Mouse (Mus musculus): ENCODE results near the gene Gm21915.

The Gm21915 gene

DNA sequence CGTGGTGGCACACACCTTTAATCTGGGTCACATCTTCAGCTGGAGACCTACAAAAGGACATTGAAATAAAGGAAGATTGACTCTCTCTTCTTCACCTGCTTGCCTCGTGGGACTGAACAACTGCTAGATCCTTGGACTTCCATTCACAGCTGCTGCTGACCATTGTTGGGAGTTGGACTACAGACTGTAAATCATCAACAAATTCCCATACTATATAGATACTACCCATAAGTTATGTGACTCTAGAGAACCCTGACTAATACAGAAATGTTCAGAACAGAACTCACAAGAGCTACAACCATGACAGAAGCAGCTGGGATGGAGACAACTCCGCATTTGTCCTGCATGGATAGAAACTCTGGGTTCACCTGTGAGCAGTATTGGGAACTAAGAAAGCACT lies at the start of gene Gm21915:
TSS of gene Gm21915 (plus strand) at position 301 of the 400 bp plus-strand sequence.
- DNase-seq (ENCODE audit: low spot score), result no peak

DNA sequence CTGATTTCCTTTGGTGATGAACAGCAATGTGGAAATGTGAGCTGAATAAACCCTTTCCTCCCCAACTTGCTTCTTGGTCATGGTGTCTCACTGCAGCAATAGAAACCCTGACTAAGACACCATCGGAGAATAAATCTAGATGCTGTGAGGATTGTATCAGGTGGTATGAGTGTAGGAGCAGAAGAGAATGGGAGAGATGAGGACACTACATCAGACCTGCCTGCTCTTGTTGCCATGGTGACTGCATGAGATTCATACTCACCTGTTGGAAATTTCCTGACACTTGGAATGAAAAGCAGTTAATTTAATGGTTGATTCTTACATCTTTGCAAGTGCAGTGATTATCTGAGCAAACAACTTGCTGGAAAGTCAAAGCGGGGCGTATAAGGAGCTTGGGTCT lies 48.1 kb upstream of the Gm21915 start:
- DNase-seq (ENCODE audit: low spot score), result no peak

DNA sequence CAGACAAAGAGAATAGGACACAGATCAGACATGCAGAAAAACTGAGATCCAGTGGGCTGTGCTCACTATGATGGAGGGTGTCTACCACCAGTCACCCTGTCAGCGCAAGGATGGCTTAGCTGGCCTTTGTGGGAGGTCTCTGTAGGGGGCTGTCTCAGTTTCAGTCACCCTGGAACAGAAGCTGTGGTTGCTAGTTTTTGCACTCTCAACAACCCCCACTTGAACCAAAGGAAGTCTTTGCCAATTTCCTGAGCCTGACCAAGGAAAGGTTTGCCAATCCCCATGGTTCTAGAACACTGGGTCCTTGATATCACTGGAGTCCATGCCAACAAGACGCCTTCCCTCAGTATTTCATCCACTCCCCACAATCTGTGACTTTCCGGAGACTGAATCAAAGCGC lies 47.6 kb upstream of the Gm21915 start:
- DNase-seq (ENCODE audit: low spot score), result no peak

DNA sequence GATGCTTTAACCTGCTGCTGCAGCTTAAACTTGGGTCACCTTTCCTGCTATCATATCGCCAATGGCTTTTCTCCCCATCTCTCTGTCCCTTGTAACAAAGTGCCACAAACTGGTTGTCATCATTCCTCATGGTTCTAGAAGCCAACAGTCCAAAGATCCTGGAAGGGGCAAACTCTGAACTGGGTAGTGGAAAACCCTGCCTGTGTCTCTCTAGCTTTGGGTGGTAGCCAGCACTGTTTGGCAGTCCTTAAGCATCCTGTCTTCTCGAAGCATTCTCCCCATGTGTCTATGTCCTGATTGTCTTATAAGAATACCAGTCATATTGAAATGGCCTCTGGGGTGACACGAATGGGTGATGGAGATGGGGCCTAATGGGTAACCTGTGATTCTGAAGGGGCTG lies 45.1 kb upstream of the Gm21915 start:
- DNase-seq (ENCODE audit: low spot score), result no peak

GRCm38 (mm10) chr9:40626566-40626965 lies 43.8 kb upstream of the Gm21915 start:
- DNase-seq (ENCODE audit: low spot score), result no peak

DNA sequence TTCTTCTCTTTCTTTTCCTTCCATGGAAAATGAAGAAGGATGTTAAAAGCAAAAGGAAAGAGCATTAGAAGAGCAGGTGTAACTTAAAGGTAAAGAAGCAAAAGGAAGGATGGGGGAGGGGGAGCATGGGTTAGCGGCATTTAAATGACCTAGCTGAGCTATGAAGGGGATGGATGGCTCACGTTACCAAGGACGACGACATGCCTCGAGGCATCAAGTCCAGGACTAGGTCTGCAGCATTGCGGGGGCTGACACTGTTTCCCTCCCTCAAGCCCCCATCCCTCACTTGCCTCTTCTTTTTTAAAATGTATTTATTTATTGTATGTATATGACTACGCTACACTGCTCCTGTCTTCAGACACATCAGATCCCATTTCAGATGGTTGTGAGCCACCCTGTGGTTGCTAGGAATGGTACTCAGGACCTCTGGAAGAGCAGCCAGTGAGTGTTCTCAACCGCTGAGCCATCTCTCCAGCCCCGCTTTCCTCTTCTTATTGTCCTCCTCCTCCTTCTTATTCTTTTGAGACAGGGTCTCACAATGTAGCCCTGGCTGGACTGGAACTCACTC lies 43.2 kb upstream of the Gm21915 start:
- DNase-seq (ENCODE audit: low spot score), result no peak

DNA sequence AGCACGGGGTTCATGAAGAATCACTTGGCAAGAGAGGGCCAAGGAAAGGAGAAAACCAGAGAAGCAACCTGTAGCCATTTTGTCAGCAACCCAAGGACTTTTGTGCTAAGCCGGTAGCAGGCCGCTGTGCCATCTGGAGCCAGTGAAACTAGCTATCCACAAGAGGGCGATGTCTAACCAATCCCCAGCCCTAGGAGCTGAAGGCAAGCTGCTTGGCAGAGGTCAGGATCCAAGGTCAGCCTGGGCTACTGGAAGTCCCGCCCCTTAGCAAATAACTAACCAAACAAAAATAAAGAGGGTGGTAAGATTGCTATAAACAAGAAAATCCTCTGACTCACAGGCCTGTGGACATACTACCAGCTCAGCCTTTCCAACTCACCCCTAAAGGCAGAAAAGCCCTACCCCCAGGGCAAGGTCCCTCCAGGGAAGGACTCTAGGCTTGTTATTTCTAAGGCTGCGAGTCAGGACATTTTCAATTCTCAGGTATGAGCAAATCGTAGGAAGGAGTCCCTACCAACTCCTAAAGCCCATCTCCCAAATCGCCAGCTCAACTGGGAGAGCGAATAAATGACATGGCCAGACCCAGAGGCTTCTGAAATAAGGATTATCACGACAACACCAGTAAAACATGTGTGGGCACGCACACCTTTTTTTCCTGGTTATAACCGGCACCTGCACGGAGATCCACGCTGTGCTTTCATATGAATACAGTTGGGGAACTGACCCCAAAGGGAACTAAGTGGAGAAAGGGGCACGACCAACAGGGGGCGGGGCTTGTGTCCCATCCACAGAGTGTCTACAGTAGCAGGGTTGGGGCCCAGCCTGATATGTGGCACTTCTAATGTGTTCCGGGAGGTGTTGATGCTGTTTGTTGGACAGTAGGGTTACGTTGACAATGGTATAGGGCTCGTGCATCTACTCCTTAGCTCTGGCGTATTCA lies 42.0 kb upstream of the Gm21915 start:
- DNase-seq (ENCODE audit: low spot score), result no peak

DNA sequence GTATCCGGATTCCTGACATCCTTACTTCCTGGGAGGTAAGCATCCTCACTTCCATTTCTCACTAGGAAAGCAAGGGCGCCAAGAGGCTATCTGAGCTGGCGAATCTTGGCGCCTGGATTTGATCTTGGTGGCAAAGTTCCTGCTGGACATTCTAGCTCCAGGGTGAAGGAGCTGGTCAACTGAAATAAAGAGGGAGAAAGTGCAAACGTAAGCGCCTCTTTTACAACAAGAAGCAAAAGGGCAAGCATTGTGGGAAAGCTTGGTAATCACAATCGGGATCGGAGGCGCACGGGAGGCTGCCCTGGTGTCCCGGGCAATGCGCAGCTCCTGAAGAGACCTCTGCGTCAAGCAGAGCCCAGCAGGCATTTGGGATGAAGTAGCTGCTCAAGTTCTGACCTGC lies 41.0 kb upstream of the Gm21915 start:
- no peak for DNase-seq (ENCODE audit: low spot score)

- DNase-seq (ENCODE audit: low spot score), result no peak
Observed at GRCm38 (mm10) chr9:40631101-40631500, 39.3 kb upstream of the Gm21915 start.

DNA sequence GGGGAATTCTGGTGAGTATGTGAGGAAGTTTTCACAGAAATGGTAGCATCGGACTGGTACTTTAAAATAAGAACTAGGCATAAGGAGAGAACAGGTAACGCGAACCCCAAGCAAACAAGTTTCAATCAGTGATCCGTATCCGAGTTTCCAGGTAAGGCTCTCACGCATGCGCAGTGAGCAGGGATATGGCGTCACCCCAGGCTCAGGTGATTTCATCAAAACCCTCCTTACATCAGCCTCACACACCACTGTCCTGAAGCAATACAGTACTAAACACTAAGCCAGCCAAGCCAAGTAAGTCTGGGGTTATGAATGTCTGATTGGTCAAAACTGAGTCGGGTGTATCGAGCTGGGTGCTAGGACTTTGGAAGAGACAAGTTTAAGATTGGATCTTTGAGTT lies 38.9 kb upstream of the Gm21915 start:
- DNase-seq (ENCODE audit: low spot score), result no peak

GRCm38 (mm10) chr9:40636054-40636453 lies 34.4 kb upstream of the Gm21915 start:
- no peak for DNase-seq (ENCODE audit: low spot score)

DNA sequence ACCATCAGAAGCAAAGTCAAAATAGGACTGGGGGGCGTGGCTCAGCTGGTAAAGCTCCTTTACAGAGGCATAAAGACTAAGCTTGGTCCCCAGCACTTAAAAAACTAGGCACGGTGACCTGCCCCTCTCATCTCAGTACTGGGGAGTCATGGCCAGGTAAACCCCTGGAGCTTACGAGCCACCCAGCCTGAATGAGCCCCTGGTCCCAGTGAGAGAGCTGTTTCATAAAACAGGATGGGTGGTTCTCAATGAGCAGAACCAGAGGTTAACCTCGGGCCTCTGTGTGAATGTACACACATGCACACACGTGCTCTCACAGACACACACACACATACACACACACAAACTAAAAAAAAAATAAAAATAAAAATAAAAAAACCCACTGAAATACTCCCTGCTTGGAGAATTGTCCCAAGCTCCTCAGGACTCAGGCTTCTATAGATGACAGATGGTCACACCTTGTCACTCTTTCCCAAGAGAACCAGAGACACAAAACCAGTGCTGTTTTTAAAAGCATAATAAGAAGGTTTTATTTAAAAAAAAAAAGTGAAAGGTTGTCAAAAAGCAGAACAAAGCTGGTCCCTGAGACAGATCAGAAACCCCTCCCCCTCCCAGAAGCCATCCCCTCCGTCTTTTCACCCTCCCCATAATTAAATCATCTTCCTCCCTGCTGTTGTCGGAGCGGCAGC lies 32.6 kb upstream of the Gm21915 start:
- no peak for DNase-seq (ENCODE audit: low spot score)

- no peak for DNase-seq (ENCODE audit: low spot score)
Observed at GRCm38 (mm10) chr9:40638394-40639049, 31.9 kb upstream of the Gm21915 start.

- DNase-seq (ENCODE audit: low spot score), result no peak
Observed at GRCm38 (mm10) chr9:40639536-40640187, 30.8 kb upstream of the Gm21915 start.

GRCm38 (mm10) chr9:40641318-40641717 lies 29.1 kb upstream of the Gm21915 start:
- DNase-seq (ENCODE audit: low spot score), result no peak

GRCm38 (mm10) chr9:40642470-40643220 lies 27.8 kb upstream of the Gm21915 start:
- DNase-seq (ENCODE audit: low spot score), result no peak

DNA sequence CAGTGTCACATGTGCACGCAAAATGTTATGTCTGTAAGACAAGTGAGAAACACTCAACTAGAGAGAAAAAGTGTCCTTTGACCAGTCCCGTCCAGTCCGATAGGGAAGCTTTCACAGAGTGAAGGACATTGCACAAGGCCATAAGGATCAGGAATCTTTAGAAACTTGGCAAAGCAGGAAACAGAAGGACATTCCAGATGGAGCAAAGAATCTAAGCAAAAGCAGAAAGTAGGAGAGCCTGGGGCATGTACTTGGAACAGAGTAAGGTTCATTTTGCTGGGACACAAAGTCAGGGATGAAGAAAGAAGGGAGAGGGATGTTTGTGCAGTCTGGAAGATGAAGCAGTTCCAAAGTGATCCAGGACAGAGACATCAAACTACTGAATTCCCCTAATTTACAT lies 21.0 kb upstream of the Gm21915 start:
- no peak for DNase-seq (ENCODE audit: low spot score)

DNA sequence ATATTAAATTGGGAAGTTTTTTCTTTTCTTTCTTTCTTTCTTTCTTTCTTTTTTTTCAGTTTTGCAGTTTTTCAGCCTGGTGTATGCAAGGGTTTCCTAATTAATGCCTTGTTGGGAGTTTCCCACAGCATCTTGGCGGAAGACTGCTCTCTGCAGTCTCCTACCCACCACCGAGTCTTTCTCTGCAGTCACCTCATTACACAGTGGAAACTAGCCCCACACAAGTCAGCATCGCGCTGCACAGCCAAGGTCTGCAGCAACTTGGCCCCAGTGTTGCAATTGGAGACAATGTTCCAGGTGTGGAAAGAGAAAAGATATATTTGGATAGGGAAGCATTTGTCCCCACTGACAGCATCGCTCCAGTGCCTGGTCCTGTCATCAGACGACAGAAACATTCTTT lies 20.4 kb upstream of the Gm21915 start:
- no peak for DNase-seq (ENCODE audit: low spot score)

DNA sequence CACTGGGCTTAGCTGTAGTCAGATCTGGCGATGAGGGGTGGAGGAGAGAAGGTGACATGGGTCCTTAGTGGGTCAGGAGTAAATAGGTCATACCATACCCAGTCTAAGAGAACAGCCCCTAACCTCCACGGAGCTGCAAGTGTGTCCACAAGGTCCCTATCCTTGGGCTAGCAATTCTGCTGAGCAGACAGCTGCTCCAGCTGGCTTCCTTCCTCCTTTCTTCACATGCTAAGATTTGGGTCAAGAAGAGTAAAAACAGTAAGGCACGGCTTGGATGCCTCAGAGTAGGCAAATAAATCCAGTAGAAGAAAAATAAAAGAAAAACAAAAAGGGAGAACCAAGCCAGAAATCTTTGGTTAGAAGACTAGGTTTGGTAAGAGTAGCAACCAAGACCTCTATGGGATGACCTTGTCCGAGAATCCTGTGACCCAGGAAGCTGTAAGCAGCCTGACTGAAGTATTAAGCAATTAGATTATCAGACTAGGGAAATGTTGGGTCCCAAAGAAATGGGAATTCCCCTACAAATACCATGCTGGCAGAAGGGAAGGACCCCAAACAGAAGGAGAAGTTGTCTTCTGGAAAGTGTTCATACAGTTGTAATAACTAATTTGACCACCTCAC lies 19.1 kb upstream of the Gm21915 start:
- DNase-seq (ENCODE audit: low spot score), result no peak

DNA sequence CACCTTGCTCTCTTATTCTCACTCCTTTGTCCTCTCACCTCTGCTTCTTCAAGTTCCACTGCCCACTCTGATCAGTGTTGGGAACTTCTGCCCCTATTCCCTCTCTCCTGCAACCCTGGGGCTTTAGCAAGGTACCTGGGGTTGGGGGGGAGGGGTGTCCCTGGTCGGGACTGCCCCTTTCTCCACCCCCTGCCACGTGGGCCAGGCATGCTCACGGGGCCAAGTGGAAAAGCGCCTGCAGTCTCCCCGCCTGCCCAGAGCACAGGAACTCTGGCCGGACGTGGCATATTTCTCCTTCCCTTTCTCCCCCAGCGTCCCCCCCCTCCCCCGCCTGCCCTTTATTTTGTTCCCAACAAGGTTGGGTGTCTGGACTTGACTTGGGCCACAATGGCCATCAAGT lies 17.7 kb upstream of the Gm21915 start:
- DNase-seq (ENCODE audit: low spot score), result no peak
